Mouse (Mus musculus) megakaryocyte, embryonic 14.5 days (primary cell): Measurements from ENCODE around the gene Eya3. TPM values are rescaled to one million over a fixed set of nuclear protein-coding genes. Genes with fewer than 3 reads are reported as not detected.
A peak's percentile ranks its signal among the peaks of the same experiment; 100 is the strongest.

ENCODE experiments used
- H3K27me3 ChIP-seq: replicated peaks from 2 replicates; pipeline ENCODE3; 2012; ENCODE audit warnings: inconsistent platforms
- H3K36me3 ChIP-seq: replicated peaks from 2 replicates; pipeline ENCODE3; 2012; ENCODE audit warnings: low read length, inconsistent platforms, mixed read lengths
- H3K4me1 ChIP-seq: 2 replicates; pipeline ENCODE4 v1.6.1; 2012; ENCODE audit warnings: inconsistent platforms
- H3K4me3 ChIP-seq: replicated peaks from 2 replicates; pipeline ENCODE3; 2012; ENCODE audit warnings: moderate library complexity, mild to moderate bottlenecking, inconsistent platforms
- H3K9me3 ChIP-seq: 2 replicates; pipeline ENCODE4 v1.6.1; 2012; ENCODE audit warnings: inconsistent platforms
- FLI1 ChIP-seq: IDR thresholded peaks from 2 replicates; pipeline ENCODE4 v1.6.1; 2012; ENCODE audit warnings: low read length, inconsistent platforms, mixed read lengths
- GATA1 ChIP-seq: IDR thresholded peaks from 3 replicates; pipeline ENCODE4 v1.6.1; 2012; ENCODE audit warnings: mixed read lengths, low read length, inconsistent platforms, borderline replicate concordance
- polyA plus RNA-seq: library from polyadenylated mRNA; stranded (reverse); fragments of >175 nt; gene quantifications from 2 replicates; pipeline ENCODE4 v1.2.3, GENCODE M21; 2012; ENCODE audit warnings: low replicate concordance; ENCODE audit not compliant: insufficient read depth

Gene Eya3
- polyA plus RNA-seq, 1 experiment = 2.0 TPM

GRCm38 (mm10) chr4:132635971-132636370, 2.8 kb upstream of the Eya3 start:
- H3K4me1 ChIP-seq = peaks cover 26% of the 10 kb centered on the region
- H3K9me3 ChIP-seq = no peaks in the 10 kb centered on the region
- no peaks in the 10 kb centered on the region for H3K27me3 ChIP-seq
- TF ChIP-seq FLI1 = no peak
- TF ChIP-seq GATA1 = no peak
- no peak overlapping the region for H3K4me3 ChIP-seq
- peaks cover 19% of the 10 kb centered on the region for H3K36me3 ChIP-seq

- H3K9me3 ChIP-seq = no peaks in the 10 kb centered on the region
- H3K4me3 ChIP-seq = peak overlapping the region; percentile 28
- H3K27me3 ChIP-seq = no peaks in the 10 kb centered on the region
- TF ChIP-seq GATA1 = no peak
- TF ChIP-seq FLI1 = no peak
- H3K4me1 ChIP-seq = peaks cover 23% of the 10 kb centered on the region
- H3K36me3 ChIP-seq = peaks cover 23% of the 10 kb centered on the region
These were observed 2.2 kb upstream of the Eya3 start for GRCm38 (mm10) chr4:132636554-132636953.

- no peaks in the 10 kb centered on the region for H3K27me3 ChIP-seq
- peaks cover 41% of the 10 kb centered on the region for H3K36me3 ChIP-seq
- TF ChIP-seq FLI1 (no peak), GATA1 (no peak)
- peak overlapping the region; percentile 98 for H3K4me3 ChIP-seq
- H3K9me3 ChIP-seq = no peaks in the 10 kb centered on the region
- peaks cover 32% of the 10 kb centered on the region for H3K4me1 ChIP-seq
These were observed 465 bp downstream of the Eya3 start for GRCm38 (mm10) chr4:132639191-132639713.

- Histone ChIP-seq H3K36me3 (peaks cover 49% of the 10 kb centered on the region), H3K4me3 (no peak overlapping the region)
These were observed 8.7 kb downstream of the Eya3 start for GRCm38 (mm10) chr4:132647439-132647838.

GRCm38 (mm10) chr4:132649271-132649999, 10.6 kb downstream of the Eya3 start:
- Histone ChIP-seq H3K36me3 (peaks cover 33% of the 10 kb centered on the region), H3K4me1 (peaks cover 91% of the 10 kb centered on the region), H3K9me3 (no peaks in the 10 kb centered on the region), H3K27me3 (no peaks in the 10 kb centered on the region), H3K4me3 (no peak overlapping the region)
- TF ChIP-seq GATA1 = no peak
- TF ChIP-seq FLI1 = no peak

More at GRCm38 (mm10) chr4:132647439-132647838, 8.7 kb downstream of the Eya3 start:
- H3K4me1 ChIP-seq = peaks cover 76% of the 10 kb centered on the region
- H3K27me3 ChIP-seq = no peaks in the 10 kb centered on the region
- no peaks in the 10 kb centered on the region for H3K9me3 ChIP-seq
- TF ChIP-seq FLI1 (no peak), GATA1 (no peak)

- H3K4me3 ChIP-seq = peak overlapping the region; percentile 83
- H3K36me3 ChIP-seq = peaks cover 44% of the 10 kb centered on the region
- no peaks in the 10 kb centered on the region for H3K27me3 ChIP-seq
- H3K4me1 ChIP-seq = peaks cover 90% of the 10 kb centered on the region
- H3K9me3 ChIP-seq = no peaks in the 10 kb centered on the region
- no peak for TF ChIP-seq GATA1
- no peak for TF ChIP-seq FLI1
These were observed 14.1 kb downstream of the Eya3 start for GRCm38 (mm10) chr4:132652842-132653241.

- peaks cover 49% of the 10 kb centered on the region for H3K36me3 ChIP-seq
- no peaks in the 10 kb centered on the region for H3K27me3 ChIP-seq
- no peak overlapping the region for H3K4me3 ChIP-seq
These were observed 15.0 kb downstream of the Eya3 start for GRCm38 (mm10) chr4:132653799-132654198.

GRCm38 (mm10) chr4:132655290-132655689, 16.5 kb downstream of the Eya3 start:
- Histone ChIP-seq H3K9me3 (no peaks in the 10 kb centered on the region), H3K27me3 (no peaks in the 10 kb centered on the region), H3K4me3 (no peak overlapping the region), H3K4me1 (peaks cover 91% of the 10 kb centered on the region), H3K36me3 (peaks cover 47% of the 10 kb centered on the region)
- TF ChIP-seq GATA1 (no peak), FLI1 (no peak)

More at GRCm38 (mm10) chr4:132653799-132654198, 15.0 kb downstream of the Eya3 start:
- no peak for TF ChIP-seq FLI1
- TF ChIP-seq GATA1 = no peak
- H3K4me1 ChIP-seq = peaks cover 91% of the 10 kb centered on the region
- H3K9me3 ChIP-seq = no peaks in the 10 kb centered on the region

GRCm38 (mm10) chr4:132659106-132659505, 20.3 kb downstream of the Eya3 start:
- Histone ChIP-seq H3K4me3 (peak overlapping the region; percentile 38), H3K4me1 (peaks cover 72% of the 10 kb centered on the region), H3K27me3 (no peaks in the 10 kb centered on the region), H3K9me3 (no peaks in the 10 kb centered on the region), H3K36me3 (peaks cover 64% of the 10 kb centered on the region)
- no peak for TF ChIP-seq GATA1
- no peak for TF ChIP-seq FLI1

- TF ChIP-seq FLI1 (no peak), GATA1 (no peak)
- Histone ChIP-seq H3K4me1 (peaks cover 30% of the 10 kb centered on the region), H3K9me3 (no peaks in the 10 kb centered on the region), H3K4me3 (no peak overlapping the region), H3K27me3 (no peaks in the 10 kb centered on the region), H3K36me3 (peaks cover 93% of the 10 kb centered on the region)
These were observed 33.9 kb downstream of the Eya3 start for GRCm38 (mm10) chr4:132672697-132673096.
